Mouse (Mus musculus) hindbrain, embryonic 10.5 days (tissue): ENCODE results near the gene Ddx51. TPM values are rescaled to one million over a fixed set of nuclear protein-coding genes. Genes with fewer than 3 reads are reported as not detected.

Experiments used
- DNase-seq: peaks from one replicate; pipeline ENCODE4 v3.0.0-alpha.2; 2017; ENCODE audit warnings: low spot score
- H3K27ac ChIP-seq: fragments of 300-500 bp; sonication (generic); 2 replicates; pipeline ENCODE4 v1.5.1; 2016; ENCODE audit warnings: mild to moderate bottlenecking, moderate library complexity
- H3K27me3 ChIP-seq: fragments of 300-500 bp; sonication (generic); 2 replicates; pipeline ENCODE4 v1.6.1; 2016; ENCODE audit warnings: mild to moderate bottlenecking; ENCODE audit not compliant: poor library complexity, insufficient read depth, severe bottlenecking
- H3K36me3 ChIP-seq: fragments of 300-500 bp; sonication (generic); 2 replicates; pipeline ENCODE4 v1.6.1; 2016; ENCODE audit warnings: mild to moderate bottlenecking, moderate library complexity
- H3K4me1 ChIP-seq: fragments of 300-500 bp; sonication (generic); replicated peaks from 2 replicates; pipeline ENCODE4 v1.6.1; 2016; ENCODE audit warnings: mild to moderate bottlenecking
- H3K4me3 ChIP-seq: fragments of 300-500 bp; sonication (generic); 2 replicates; pipeline ENCODE4 v1.5.1; 2016; ENCODE audit warnings: mild to moderate bottlenecking, moderate library complexity
- H3K9me3 ChIP-seq: fragments of 300-500 bp; sonication (generic); 2 replicates; pipeline ENCODE4 v1.6.1; 2016; ENCODE audit warnings: mild to moderate bottlenecking, moderate library complexity
- WGBS: fragments of 180-500 bp; shearing (Covaris S2); methylation state at CpG from one replicate; pipeline ENCODE4 v1.1.7; 2016; 5-methylcytosine and 5-hydroxymethylcytosine counted together
- polyA plus RNA-seq: library from polyadenylated mRNA; unstranded; fragments of >200 nt; fragmentation: Nextera tagmentation; extraction: Ambion mirVana; gene quantifications from 2 replicates; pipeline ENCODE4 v1.2.1, GENCODE M21; 2016

Ddx51 gene
- polyA plus RNA-seq, result 25.7 and 33.7 TPM in 2 replicates

DNA sequence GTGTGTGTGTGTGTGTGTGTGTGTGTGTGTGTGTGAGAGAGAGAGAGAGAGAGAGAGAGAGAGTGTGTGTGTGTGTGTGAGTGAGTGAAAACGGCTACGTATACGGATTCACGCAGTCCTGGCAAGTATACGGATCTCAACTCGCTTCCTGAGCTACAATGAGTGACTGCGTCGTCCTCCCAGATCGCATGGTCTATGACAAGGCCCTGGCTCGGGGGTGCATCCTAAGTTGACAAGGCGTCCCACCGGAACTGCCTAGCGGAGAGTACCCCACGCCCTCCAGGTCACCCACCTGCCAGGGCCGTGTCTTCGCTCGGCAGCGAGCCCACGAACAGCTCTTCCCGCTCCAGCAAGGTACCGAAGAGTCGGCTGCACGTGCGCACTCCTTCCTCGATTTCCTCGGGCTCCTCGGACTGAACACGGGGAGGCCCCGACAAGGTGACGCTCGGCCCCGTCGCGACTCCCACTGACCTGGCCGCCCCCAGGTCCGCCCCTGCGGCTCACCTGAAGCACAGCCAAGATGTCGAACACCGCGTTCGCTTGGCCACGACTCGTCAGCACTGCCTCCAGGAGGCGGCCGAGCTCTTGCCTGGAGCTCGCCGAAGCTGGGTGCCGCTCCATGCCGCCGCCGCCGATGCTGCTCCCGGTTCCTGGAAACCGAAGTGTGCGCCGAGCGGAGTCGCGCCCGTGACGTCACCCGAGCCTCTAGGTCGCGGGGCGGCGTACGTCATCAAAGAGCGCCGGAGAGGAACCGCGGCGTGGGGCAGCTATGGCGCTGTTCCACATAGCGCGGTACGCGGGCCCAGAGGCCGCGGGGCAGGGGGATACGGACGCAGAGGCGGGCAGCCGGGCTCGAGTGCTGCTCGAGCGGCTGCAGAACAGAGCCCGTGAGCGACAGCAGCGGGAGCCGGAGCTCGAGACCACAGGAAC lies at the start of gene Ddx51, which contains the start of gene Noc4l:
TSS of gene Ddx51 (plus strand) at position 733 of the 930 bp plus-strand sequence.
TSS of gene Noc4l (minus strand) at position 699 of the 930 bp plus-strand sequence.
- Histone ChIP-seq H3K36me3 (peaks cover 75% of the 10 kb centered on the region), H3K27ac (peak within 1 kb of the TSS; percentile 91), H3K4me3 (peak within 1 kb of the TSS; percentile 86), H3K9me3 (no peaks in the 10 kb centered on the region), H3K27me3 (no peaks in the 10 kb centered on the region), H3K4me1 (peaks cover 21% of the 10 kb centered on the region)
- DNase-seq, result peak; percentile 95
- 2% methylated on average over 91 of the region's 91 CpGs for WGBS

DNA sequence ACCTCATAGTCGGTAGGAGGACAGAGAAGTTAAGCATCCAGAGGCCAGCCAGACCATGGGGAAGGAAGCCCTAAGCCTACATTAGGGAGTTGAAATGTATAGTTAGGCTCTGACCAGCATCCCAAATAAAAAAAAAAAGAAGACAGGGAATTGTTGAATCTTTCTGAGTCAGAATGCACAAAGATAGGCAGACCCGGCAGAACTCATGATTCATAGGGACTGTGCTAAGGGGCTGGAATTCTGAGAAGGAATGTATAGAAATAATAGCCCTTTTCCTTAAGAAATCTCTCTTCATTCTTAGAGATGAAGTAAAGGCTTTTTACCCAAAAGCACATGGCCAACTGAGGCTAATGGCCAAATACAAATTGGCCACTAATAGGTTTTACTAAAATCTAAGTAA lies 48.9 kb upstream of the Ddx51 start:
- H3K4me1 ChIP-seq, result peaks cover 15% of the 10 kb centered on the region; the same call in 1 of the 2 replicates
- WGBS, result 89% methylated on average over 2 of the region's 2 CpGs
- no peaks in the 10 kb centered on the region for H3K9me3 ChIP-seq
- H3K27ac ChIP-seq, result no peak overlapping the region
- H3K4me3 ChIP-seq, result no peak overlapping the region
- DNase-seq, result no peak
- H3K27me3 ChIP-seq, result no peaks in the 10 kb centered on the region
- no peaks in the 10 kb centered on the region for H3K36me3 ChIP-seq

DNA sequence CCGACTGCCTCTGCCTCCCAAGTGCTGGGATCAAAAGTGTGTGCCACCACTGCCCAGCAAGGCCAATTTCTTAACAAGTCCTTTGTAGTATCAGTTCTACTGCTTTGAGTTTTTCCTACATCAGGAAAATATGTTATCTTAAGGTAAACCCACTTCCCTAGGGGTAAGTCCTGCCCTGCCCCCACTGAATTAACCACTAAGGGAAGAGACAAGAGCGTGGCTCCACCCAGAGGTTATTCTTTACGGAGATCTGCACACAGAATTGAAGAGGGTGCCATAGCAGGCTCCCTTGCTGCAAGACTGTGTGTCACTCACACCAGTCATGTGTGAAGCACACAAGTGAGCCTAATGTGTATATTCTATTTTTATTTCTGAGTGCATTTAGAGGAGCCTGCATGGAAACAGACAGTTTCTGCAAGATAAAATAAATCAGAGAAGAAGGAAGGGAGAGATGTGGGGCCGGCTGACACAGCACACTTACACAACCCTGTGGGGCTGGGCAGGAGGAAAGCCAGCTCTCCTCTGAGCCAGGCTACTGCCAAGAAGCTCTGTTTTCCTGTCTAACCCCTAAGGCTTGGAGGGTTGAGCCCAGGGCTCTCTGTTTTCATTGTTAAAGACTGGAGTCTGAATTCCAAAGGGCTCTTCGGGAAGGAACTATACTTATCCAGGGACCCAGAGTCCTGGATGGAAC lies 47.6 kb upstream of the Ddx51 start:
- Histone ChIP-seq H3K4me3 (no peak overlapping the region), H3K36me3 (no peaks in the 10 kb centered on the region), H3K27me3 (no peaks in the 10 kb centered on the region; the same call in 1 of the 2 replicates), H3K4me1 (peaks cover 18% of the 10 kb centered on the region; the same call in 1 of the 2 replicates), H3K9me3 (no peaks in the 10 kb centered on the region), H3K27ac (no peak overlapping the region)
- DNase-seq, result no peak
- 62% methylated on average over 5 of the region's 5 CpGs for WGBS

DNA sequence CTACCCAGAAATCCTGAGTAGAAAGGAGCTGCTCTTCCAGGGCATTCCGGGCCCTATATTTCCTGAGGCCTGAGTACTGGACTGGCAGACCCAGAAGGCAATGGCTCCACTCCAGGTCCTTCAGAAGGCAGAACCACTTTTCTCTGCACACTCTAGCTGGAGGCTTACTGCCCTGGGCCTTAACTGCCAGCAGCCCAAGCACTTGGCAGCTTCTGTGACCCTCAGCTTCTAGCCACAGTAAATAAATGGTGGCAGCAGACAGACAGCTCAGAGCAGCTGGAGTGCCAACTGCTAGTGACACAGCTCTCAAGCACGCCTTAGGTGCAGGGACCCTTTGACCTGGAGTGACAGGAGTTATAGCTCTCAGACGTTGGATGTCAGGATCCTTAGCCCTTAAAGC lies 45.5 kb upstream of the Ddx51 start:
- peaks cover 24% of the 10 kb centered on the region; the same call in 1 of the 2 replicates for H3K4me1 ChIP-seq
- H3K27ac ChIP-seq, result no peak overlapping the region
- no peak overlapping the region for H3K4me3 ChIP-seq
- H3K9me3 ChIP-seq, result no peaks in the 10 kb centered on the region
- H3K27me3 ChIP-seq, result no peaks in the 10 kb centered on the region; the same call in 1 of the 2 replicates
- H3K36me3 ChIP-seq, result no peaks in the 10 kb centered on the region
- WGBS, result 71% methylated on average over 3 of the region's 3 CpGs
- no peak for DNase-seq

DNA sequence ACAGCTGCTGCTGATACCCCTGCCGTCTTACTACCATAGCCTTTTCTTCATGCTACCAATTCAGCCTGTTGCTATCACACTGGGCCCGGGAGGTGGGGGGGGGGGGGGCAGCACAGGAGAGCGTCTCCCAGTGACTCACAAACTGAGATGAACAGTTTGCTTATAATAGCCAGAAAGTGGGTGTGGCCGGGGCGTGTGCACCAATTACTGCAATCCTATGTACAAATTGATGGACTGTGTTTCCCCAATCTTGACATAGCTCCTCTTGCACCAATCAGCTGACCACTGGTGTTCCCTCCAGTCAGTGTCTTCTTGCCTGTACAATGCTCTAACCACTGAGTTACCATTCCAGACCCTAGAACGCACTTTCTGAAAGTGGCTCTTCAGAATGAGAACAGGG lies 44.9 kb upstream of the Ddx51 start:
- no peaks in the 10 kb centered on the region for H3K36me3 ChIP-seq
- peaks cover 24% of the 10 kb centered on the region; the same call in 1 of the 2 replicates for H3K4me1 ChIP-seq
- H3K9me3 ChIP-seq, result no peaks in the 10 kb centered on the region
- H3K27me3 ChIP-seq, result no peaks in the 10 kb centered on the region; the same call in 1 of the 2 replicates
- no peak overlapping the region for H3K4me3 ChIP-seq
- WGBS, result 80% methylated on average over 6 of the region's 6 CpGs
- H3K27ac ChIP-seq, result no peak overlapping the region
- no peak for DNase-seq

DNA sequence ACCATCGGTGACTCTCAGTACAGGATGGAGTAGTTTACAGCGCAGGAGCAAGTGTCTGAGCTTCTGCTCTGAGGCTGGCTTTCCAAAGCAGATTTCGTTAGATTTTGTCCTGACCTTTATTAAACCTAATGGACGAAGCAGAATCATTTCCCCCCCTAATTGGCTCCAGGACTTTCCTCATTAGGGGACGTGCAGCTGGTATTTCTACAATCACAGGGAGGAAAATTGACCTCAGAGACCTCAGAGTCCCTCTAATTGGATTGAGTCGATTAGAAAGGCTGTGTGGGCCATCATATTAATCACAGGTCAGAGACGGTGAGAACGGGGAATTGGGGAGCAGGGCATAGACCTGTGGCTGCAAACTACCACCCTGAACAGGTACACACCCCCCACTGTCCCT lies 44.3 kb upstream of the Ddx51 start:
- no peak for DNase-seq
- Histone ChIP-seq H3K4me1 (peaks cover 24% of the 10 kb centered on the region; the same call in 1 of the 2 replicates), H3K27me3 (no peaks in the 10 kb centered on the region; the same call in 1 of the 2 replicates), H3K9me3 (no peaks in the 10 kb centered on the region), H3K4me3 (no peak overlapping the region), H3K36me3 (no peaks in the 10 kb centered on the region), H3K27ac (no peak overlapping the region)
- 67% methylated on average over 8 of the region's 8 CpGs for WGBS

DNA sequence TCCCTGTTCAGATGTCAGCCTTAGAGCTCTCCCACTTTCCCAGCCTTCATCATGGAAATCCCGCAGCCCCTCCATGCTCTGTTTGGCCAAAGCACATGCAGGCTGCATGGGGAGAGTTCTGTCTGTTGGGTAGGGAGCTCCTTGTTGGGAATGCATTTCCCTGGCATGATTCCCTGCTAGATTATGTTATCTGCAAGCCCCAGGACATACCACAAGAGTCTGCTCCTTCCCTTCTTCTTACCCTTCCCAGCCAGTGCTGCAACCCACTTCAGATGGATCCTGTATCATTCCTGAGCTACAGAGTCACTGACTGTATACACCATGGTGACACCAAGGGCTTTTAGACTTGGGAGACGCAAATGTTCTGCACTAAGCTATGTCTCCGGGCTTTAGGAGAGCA lies 43.8 kb upstream of the Ddx51 start:
- WGBS, result 89% methylated on average over 3 of the region's 3 CpGs
- H3K36me3 ChIP-seq, result no peaks in the 10 kb centered on the region
- no peak for DNase-seq
- H3K27me3 ChIP-seq, result no peaks in the 10 kb centered on the region; the same call in 1 of the 2 replicates
- H3K9me3 ChIP-seq, result no peaks in the 10 kb centered on the region
- peaks cover 24% of the 10 kb centered on the region; the same call in 1 of the 2 replicates for H3K4me1 ChIP-seq
- H3K4me3 ChIP-seq, result no peak overlapping the region
- H3K27ac ChIP-seq, result no peak overlapping the region

DNA sequence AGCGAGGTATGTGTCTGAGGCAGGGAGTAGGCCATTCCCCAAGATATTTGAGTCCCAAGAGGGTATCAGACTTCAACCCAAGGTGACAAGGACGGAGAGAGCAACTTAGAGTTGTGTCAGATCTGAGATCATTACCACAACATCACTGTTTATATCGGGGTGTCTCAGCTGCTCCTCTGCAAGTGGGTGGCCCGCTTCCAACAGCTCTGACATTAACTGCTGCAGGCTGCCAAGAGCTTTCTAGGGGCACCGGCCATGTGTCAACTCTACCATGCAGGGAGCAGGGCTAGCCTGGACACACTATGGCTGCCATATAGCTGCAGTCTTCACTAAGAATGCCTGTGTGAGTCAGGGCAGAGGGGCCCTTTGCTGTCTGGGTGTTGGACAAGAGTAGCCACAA lies 43.4 kb upstream of the Ddx51 start:
- no peak overlapping the region for H3K4me3 ChIP-seq
- no peak for DNase-seq
- WGBS, result 86% methylated on average over 5 of the region's 5 CpGs
- no peaks in the 10 kb centered on the region for H3K9me3 ChIP-seq
- H3K27ac ChIP-seq, result no peak overlapping the region
- peaks cover 24% of the 10 kb centered on the region; the same call in 1 of the 2 replicates for H3K4me1 ChIP-seq
- no peaks in the 10 kb centered on the region for H3K36me3 ChIP-seq
- H3K27me3 ChIP-seq, result no peaks in the 10 kb centered on the region; the same call in 1 of the 2 replicates

DNA sequence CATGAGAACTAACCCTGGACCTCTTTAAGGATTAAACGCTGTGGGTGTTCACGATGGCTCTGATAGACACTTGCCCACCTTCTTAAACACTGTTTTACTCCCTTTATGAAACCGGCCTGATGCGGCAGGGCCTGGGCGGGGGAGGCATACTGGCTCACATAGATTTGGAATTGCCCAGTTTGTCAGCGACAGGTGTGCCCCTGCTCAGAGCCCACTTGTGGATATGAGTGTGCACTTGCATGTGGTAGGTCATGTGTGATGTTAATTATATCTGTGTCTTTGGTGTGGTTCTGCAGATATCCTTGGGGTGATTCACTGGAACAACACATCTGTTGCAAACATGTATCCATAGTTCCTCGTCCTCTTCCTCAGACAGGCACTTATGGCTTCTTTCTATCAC lies 42.8 kb upstream of the Ddx51 start:
- DNase-seq, result no peak
- no peaks in the 10 kb centered on the region for H3K36me3 ChIP-seq
- H3K27me3 ChIP-seq, result no peaks in the 10 kb centered on the region; the same call in 1 of the 2 replicates
- WGBS, result 86% methylated on average over 7 of the region's 7 CpGs
- no peak overlapping the region for H3K4me3 ChIP-seq
- no peak overlapping the region for H3K27ac ChIP-seq
- no peaks in the 10 kb centered on the region for H3K9me3 ChIP-seq
- peaks cover 24% of the 10 kb centered on the region; the same call in 1 of the 2 replicates for H3K4me1 ChIP-seq

DNA sequence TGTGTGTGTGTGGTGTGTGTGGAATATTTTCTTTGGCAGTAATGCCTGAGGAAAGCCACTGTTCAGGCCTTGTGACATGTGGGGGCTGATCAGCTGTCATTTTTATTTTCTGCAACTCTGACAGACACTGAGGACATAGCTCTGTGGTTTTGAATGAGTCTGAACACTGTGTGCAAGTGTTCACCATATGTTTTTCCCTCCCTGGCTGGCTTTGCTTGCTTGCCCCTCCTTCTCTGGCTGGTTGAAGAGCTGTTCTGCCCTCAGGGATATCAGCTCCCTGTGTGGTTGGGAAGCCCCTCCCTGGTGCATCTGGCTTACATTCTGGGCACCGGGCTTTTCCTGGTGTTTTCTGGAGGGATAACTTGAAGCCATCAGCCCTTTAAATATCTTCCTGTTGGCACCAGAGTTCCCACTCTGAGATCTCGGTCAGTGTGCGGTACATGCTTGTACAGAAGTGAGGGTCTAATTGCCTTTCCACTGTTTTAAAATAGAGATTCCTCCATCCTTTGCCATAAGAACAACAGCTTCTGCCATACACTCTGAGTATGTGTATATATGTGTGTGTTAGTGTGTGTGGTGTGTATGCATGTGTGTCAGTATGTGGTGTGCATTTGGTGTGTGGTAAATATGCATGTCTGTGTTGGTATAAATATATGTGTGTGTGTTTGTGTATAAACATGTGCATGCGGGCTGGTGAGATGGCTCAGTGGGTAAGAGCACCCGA lies 41.7 kb upstream of the Ddx51 start:
- no peak overlapping the region for H3K27ac ChIP-seq
- no peaks in the 10 kb centered on the region; the same call in 1 of the 2 replicates for H3K27me3 ChIP-seq
- H3K36me3 ChIP-seq, result no peaks in the 10 kb centered on the region
- no peak for DNase-seq
- no peak overlapping the region for H3K4me3 ChIP-seq
- H3K9me3 ChIP-seq, result no peaks in the 10 kb centered on the region
- peaks cover 24% of the 10 kb centered on the region; the same call in 1 of the 2 replicates for H3K4me1 ChIP-seq
- 74% methylated on average over 5 of the region's 5 CpGs for WGBS

DNA sequence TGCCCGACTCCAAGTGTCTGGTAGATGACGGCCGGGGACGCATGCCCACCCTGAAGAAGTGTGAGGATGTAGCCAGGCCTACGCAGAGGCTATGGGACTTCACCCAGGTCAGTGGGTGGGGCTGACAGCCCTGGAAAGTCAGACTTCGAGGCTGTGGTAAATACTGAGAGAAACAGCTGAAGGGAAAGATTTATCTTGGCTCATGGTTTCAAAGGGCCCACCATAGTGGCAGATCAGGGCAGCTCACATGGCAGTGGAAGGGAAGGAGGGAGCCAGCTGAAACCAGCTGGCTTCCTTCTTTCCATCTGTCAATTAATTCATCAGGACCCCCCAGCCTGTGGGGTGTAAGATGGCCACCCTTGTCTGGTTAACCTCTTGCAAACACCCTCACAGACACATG lies 34.0 kb upstream of the Ddx51 start:
- DNase-seq, result no peak
- WGBS, result 92% methylated on average over 6 of the region's 6 CpGs
- no peaks in the 10 kb centered on the region for H3K9me3 ChIP-seq
- H3K4me1 ChIP-seq, result no peaks in the 10 kb centered on the region
- no peak overlapping the region for H3K4me3 ChIP-seq
- no peaks in the 10 kb centered on the region for H3K36me3 ChIP-seq
- H3K27me3 ChIP-seq, result no peaks in the 10 kb centered on the region
- no peak overlapping the region for H3K27ac ChIP-seq

DNA sequence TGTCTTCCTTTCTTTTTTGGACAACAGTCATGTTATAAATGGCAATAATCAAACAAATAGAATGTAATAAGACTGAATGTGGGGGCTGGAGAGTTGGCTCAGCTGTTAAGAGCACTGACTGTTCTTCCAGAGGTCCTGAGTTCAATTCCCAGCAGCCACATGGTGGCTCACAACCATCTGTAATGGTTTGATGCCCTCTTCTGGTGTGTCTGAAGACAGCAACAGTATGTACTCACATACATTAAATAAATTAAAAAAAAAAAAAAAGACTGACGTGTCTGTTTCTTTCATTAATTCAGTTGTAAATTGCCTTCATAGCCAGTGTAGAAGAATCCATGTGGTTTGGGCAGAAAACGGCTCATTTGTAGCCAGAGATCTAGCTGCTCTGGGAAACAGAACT lies 28.9 kb upstream of the Ddx51 start:
- Histone ChIP-seq H3K36me3 (no peaks in the 10 kb centered on the region), H3K9me3 (no peaks in the 10 kb centered on the region), H3K4me1 (peaks cover 6% of the 10 kb centered on the region), H3K27ac (no peak overlapping the region), H3K4me3 (no peak overlapping the region), H3K27me3 (0 out of 2 replicates have a peak, but pooled peaks cover 4% of the 10 kb centered on the region)
- 79% methylated on average over 2 of the region's 2 CpGs for WGBS
- no peak for DNase-seq
